Mouse (Mus musculus): ENCODE data around the gene Pbrm1. TPM values are rescaled to one million over a fixed set of nuclear protein-coding genes. Genes with fewer than 3 reads are reported as not detected.

Gene Pbrm1
- polyA plus RNA-seq, 1 experiment, result 32.1 TPM

DNA sequence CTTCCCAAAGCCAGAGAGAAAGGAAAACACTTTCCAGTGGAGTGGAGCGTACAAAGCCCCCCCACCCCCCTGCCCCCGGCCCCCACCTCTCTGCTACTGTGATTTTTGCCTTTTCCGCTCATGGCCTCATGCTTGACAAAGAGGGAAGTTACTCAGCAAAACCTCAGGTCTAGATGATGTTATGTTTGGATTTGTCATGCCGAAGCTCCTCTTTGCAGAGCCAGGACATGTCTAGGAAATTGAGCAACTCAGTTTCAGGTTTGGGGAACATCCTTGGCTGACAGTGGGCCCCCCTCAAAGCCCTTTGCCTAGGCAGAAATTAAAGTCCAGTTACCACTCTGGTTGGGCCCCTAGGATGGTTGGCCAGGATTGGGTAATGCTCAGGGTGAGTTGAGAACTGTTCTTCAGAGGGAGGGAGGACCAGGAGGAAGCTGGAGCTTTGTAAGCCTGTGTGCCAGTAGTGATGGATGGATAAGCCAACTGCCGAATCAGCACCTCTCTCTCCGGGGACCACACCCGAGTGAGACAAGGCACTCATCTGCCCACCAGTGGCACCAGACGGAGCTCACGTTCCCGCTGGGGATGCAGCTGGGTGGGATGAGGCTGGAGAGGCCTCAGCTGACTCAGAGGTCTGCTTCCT lies 147.2 kb downstream of the Pbrm1 start:
- H3K27me3 ChIP-seq (ENCODE audit: control insufficient read depth, insufficient read depth, low read length), result no peaks in the 10 kb centered on the region
- TF ChIP-seq POLR2A (IDR thresholded peaks at IDR 0.05; ENCODE audit: control insufficient read depth, extremely low read depth, insufficient read depth, low read length, poor library complexity) (no peak), CTCF (IDR thresholded peaks at IDR 0.05; ENCODE audit: borderline replicate concordance, control insufficient read depth, extremely low read depth, insufficient read depth, low read length, poor library complexity) (no peak)
- no peak overlapping the region for H3K27ac ChIP-seq (ENCODE audit: control insufficient read depth, insufficient read depth, low read length)
- peaks cover 4% of the 10 kb centered on the region; the same call in 1 of the 2 replicates for H3K36me3 ChIP-seq (ENCODE audit: control insufficient read depth, insufficient read depth, low read length)
- 11% methylated on average over 10 of the region's 10 CpGs for WGBS
- DNase-seq, result no peak
- no peak overlapping the region for H3K4me3 ChIP-seq (ENCODE audit: control insufficient read depth, insufficient read depth, low read length)
- H3K4me1 ChIP-seq (replicated peaks; ENCODE audit: control insufficient read depth, insufficient read depth, low read length), result no peaks in the 10 kb centered on the region

DNA sequence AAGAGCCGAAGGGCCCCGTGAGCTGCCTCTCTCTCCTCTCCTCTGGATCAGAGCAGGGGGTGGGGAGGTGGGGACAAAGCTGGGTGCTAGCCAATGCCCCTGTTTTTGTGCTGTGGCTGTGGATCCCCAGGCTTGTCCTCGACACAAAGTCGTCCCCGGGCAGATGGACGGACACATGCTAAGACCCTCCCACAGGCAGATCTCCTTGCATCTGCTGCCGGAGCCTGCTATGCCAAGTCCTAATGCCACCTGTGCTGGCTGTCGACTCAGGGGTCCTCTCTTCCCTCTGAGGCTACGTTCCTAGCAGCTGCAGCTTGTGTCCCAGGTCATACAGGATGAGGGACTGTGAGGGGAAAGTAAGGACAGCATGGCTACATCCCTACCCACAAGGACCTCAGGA lies 147.9 kb downstream of the Pbrm1 start:
- WGBS, result 59% methylated on average over 9 of the region's 9 CpGs
- no peak for DNase-seq
- peaks cover 11% of the 10 kb centered on the region for H3K36me3 ChIP-seq (ENCODE audit: control insufficient read depth, insufficient read depth, low read length)
- TF ChIP-seq POLR2A (IDR thresholded peaks at IDR 0.05; ENCODE audit: control insufficient read depth, extremely low read depth, insufficient read depth, low read length, poor library complexity) (no peak), CTCF (IDR thresholded peaks at IDR 0.05; ENCODE audit: borderline replicate concordance, control insufficient read depth, extremely low read depth, insufficient read depth, low read length, poor library complexity) (no peak)
- H3K4me3 ChIP-seq (ENCODE audit: control insufficient read depth, insufficient read depth, low read length), result no peak overlapping the region
- H3K4me1 ChIP-seq (replicated peaks; ENCODE audit: control insufficient read depth, insufficient read depth, low read length), result no peaks in the 10 kb centered on the region
- no peak overlapping the region for H3K27ac ChIP-seq (ENCODE audit: control insufficient read depth, insufficient read depth, low read length)
- no peaks in the 10 kb centered on the region for H3K27me3 ChIP-seq (ENCODE audit: control insufficient read depth, insufficient read depth, low read length)

DNA sequence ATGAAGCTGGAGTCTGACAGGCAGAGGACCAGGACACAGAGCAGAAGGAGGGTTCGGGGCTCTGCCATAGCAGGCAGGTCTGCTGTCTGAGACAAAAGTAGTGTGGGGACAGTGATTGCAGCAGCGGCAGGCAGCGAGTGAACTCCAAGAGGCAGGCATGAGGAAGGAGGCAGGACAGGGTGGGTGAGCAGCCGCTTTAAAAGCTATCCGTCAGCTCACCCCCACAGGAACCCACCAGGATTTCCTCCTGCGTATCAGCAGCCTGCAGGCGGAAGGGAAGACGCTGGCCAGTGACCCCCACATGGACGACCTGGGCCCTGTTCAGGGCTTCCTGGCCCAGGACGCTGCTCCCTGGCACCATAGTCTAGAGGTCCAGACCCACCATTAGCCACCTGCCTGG lies 149.5 kb downstream of the Pbrm1 start, which contains the start of gene Stab1:
Stab1 (minus strand) TSS at position 217 of the 400 bp plus-strand sequence.
- no peak within 1 kb of the TSS for H3K27ac ChIP-seq (ENCODE audit: control insufficient read depth, insufficient read depth, low read length)
- no peak within 1 kb of the TSS for H3K4me3 ChIP-seq (ENCODE audit: control insufficient read depth, insufficient read depth, low read length)
- 12% methylated on average over 10 of the region's 10 CpGs for WGBS
- no peaks in the 10 kb centered on the region for H3K4me1 ChIP-seq (replicated peaks; ENCODE audit: control insufficient read depth, insufficient read depth, low read length)
- H3K36me3 ChIP-seq (ENCODE audit: control insufficient read depth, insufficient read depth, low read length), result peaks cover 27% of the 10 kb centered on the region
- H3K27me3 ChIP-seq (ENCODE audit: control insufficient read depth, insufficient read depth, low read length), result no peaks in the 10 kb centered on the region
- no peak for TF ChIP-seq POLR2A (IDR thresholded peaks at IDR 0.05; ENCODE audit: control insufficient read depth, extremely low read depth, insufficient read depth, low read length, poor library complexity)
- TF ChIP-seq CTCF (IDR thresholded peaks at IDR 0.05; ENCODE audit: borderline replicate concordance, control insufficient read depth, extremely low read depth, insufficient read depth, low read length, poor library complexity), result no peak
- no peak for DNase-seq

DNA sequence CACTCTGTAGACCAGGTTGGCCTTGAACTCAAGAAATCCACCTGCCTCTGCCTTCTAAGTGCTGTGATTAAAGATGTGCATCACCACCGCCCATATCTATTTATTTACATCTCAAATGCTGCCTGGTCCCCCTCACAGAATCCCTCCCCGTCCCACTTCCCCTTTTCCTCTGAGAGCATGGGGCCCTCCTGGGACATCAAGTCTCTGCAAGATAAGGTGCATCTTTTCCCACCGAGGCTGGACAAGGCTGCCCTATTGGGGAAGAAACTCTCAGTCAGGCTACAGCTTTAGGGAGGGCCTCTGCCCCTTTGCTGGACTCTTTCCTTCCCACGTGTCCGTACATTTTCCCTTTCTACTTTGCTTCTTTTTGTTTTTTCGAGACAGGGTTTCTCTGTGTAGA lies 150.6 kb downstream of the Pbrm1 start:
- no peak overlapping the region for H3K27ac ChIP-seq (ENCODE audit: control insufficient read depth, insufficient read depth, low read length)
- H3K27me3 ChIP-seq (ENCODE audit: control insufficient read depth, insufficient read depth, low read length), result no peaks in the 10 kb centered on the region
- peaks cover 38% of the 10 kb centered on the region for H3K36me3 ChIP-seq (ENCODE audit: control insufficient read depth, insufficient read depth, low read length)
- H3K4me3 ChIP-seq (ENCODE audit: control insufficient read depth, insufficient read depth, low read length), result no peak overlapping the region
- no peaks in the 10 kb centered on the region for H3K4me1 ChIP-seq (replicated peaks; ENCODE audit: control insufficient read depth, insufficient read depth, low read length)
- no peak for TF ChIP-seq CTCF (IDR thresholded peaks at IDR 0.05; ENCODE audit: borderline replicate concordance, control insufficient read depth, extremely low read depth, insufficient read depth, low read length, poor library complexity)
- no peak for TF ChIP-seq POLR2A (IDR thresholded peaks at IDR 0.05; ENCODE audit: control insufficient read depth, extremely low read depth, insufficient read depth, low read length, poor library complexity)
- no peak for DNase-seq
- 55% methylated on average over 6 of the region's 6 CpGs for WGBS

DNA sequence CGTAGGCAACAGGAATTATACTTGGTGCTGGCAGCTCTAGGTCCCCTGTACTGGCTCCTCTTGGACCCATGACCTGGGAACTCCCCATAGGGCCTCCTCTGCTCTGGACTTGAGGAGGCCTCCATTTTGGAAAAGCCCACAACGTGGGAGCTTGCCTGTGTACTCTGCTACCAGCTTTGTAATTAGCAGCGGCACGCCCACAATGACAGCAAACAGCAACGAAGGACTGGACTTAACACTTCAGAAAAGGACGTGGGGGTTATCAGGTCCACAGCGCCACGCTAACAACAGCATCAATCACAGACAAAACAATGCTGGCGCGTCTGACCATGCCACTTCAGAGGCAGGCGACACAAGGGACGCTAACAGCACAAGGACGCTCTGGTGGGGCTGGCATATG lies 152.0 kb downstream of the Pbrm1 start:
- H3K27me3 ChIP-seq (ENCODE audit: control insufficient read depth, insufficient read depth, low read length), result no peaks in the 10 kb centered on the region
- peaks cover 44% of the 10 kb centered on the region for H3K36me3 ChIP-seq (ENCODE audit: control insufficient read depth, insufficient read depth, low read length)
- no peaks in the 10 kb centered on the region for H3K4me1 ChIP-seq (replicated peaks; ENCODE audit: control insufficient read depth, insufficient read depth, low read length)
- WGBS, result 97% methylated on average over 13 of the region's 13 CpGs
- no peak overlapping the region for H3K27ac ChIP-seq (ENCODE audit: control insufficient read depth, insufficient read depth, low read length)
- DNase-seq, result no peak
- TF ChIP-seq CTCF (IDR thresholded peaks at IDR 0.05; ENCODE audit: borderline replicate concordance, control insufficient read depth, extremely low read depth, insufficient read depth, low read length, poor library complexity), result no peak
- no peak for TF ChIP-seq POLR2A (IDR thresholded peaks at IDR 0.05; ENCODE audit: control insufficient read depth, extremely low read depth, insufficient read depth, low read length, poor library complexity)
- no peak overlapping the region for H3K4me3 ChIP-seq (ENCODE audit: control insufficient read depth, insufficient read depth, low read length)

Other genes starting within 250 kb of the Pbrm1 start
- 20.1 and 27.6 TPM in 2 replicates for gene Tmem110, start 193.5 kb upstream of the Pbrm1 start, polyA plus RNA-seq (2012; rRNA removed)
- gene Mustn1, start 139.9 kb upstream of the Pbrm1 start, polyA plus RNA-seq (2012; rRNA removed), result 3.1 TPM in 2 replicates
- 1.4 and 3.6 TPM in 2 replicates for gene Itih4, start 132.7 kb upstream of the Pbrm1 start, polyA plus RNA-seq (2012; rRNA removed)
- gene Itih3, start 95.4 kb upstream of the Pbrm1 start, polyA plus RNA-seq (2012; rRNA removed), result 0.19 and 0.66 TPM in 2 replicates
- 0.09 and 0.97 TPM in 2 replicates for gene Itih1, start 75.8 kb upstream of the Pbrm1 start, polyA plus RNA-seq (2012; rRNA removed)
- 2.5 and 2.6 TPM in 2 replicates for gene Nek4, start 67.8 kb upstream of the Pbrm1 start, polyA plus RNA-seq (2012; rRNA removed)
- gene Glt8d1, start 17.7 kb upstream of the Pbrm1 start, polyA plus RNA-seq (2012; rRNA removed), result 11.9 and 13.6 TPM in 2 replicates
- 133 and 183 TPM in 2 replicates for gene Spcs1, start 17.5 kb upstream of the Pbrm1 start, polyA plus RNA-seq (2012; rRNA removed)
- gene Gnl3, start within 50 bp of the Pbrm1 start, polyA plus RNA-seq (2012; rRNA removed), result 24.0 and 32.9 TPM in 2 replicates
- gene Smim4, start 109.8 kb downstream of the Pbrm1 start, polyA plus RNA-seq (2012; rRNA removed), result 77.4 and 91.1 TPM in 2 replicates
- 220 and 273 TPM in 2 replicates for gene Nt5dc2, start 111.9 kb downstream of the Pbrm1 start, polyA plus RNA-seq (2012; rRNA removed)
- gene Stab1, start 149.5 kb downstream of the Pbrm1 start, polyA plus RNA-seq (2012; rRNA removed), result 17.2 and 26.7 TPM in 2 replicates
- gene Tnnc1, start 189.2 kb downstream of the Pbrm1 start, polyA plus RNA-seq (2012; rRNA removed), result 4.2 and 103 TPM in 2 replicates
- gene Nisch, start 197.8 kb downstream of the Pbrm1 start, polyA plus RNA-seq (2012; rRNA removed), result 569 and 585 TPM in 2 replicates
- 1.9 and 2.4 TPM in 2 replicates for gene Sema3g, start 198.7 kb downstream of the Pbrm1 start, polyA plus RNA-seq (2012; rRNA removed)
- gene Phf7, start 232.2 kb downstream of the Pbrm1 start, polyA plus RNA-seq (2012; rRNA removed), result 7.4 and 8.0 TPM in 2 replicates
- gene Bap1, start 232.3 kb downstream of the Pbrm1 start, polyA plus RNA-seq (2012; rRNA removed), result 106 and 111 TPM in 2 replicates